Mouse (Mus musculus) adrenal gland (tissue): Measurements from ENCODE around the gene Slc35a2.
"Not testable (repeated sequence)": the region's sequence is repeated elsewhere in the genome, so short reads cannot be mapped to it uniquely, and the experiment has no call there.

ENCODE experiments used
- intact Hi-C: fragments of 180-260 bp; cut with DNase I; formaldehyde crosslinking; loops from one replicate; pipeline ENCODE4 v1.15.1; 2025

The Slc35a2 gene

GRCm38 (mm10) chrX:7904441-7904840, 20.6 kb downstream of the Slc35a2 start:
- intact Hi-C loops: no loop called here

DNA sequence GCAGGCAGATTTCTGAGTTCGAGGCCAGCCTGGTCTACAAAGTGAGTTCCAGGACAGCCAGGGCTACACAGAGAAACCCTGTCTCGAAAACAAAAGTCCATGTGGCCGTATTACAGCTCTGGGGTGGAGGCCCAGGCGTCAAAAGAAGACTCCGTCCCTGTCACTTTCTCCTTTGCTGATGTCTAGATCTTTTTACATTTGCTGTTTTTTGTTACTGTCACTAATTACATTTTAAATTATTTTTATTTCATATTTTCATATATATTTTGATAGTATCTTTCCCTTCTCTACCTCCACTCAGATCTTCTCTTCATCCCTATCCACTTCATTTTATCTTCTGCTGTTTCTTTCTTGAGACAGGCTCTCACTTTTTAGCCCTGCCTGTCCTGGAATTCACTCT, 23.9 kb downstream of the Slc35a2 start, which contains the start of gene Gm10491:
Gene Gm10491 (minus strand): TSS at position 101 of the 400 bp plus-strand sequence.
- intact Hi-C loops: no loop called here

GRCm38 (mm10) chrX:7909242-7909641, 25.4 kb downstream of the Slc35a2 start, which contains the start of gene Gm10490:
TSS of gene Gm10490 (plus strand) at chrX:7909542.
- intact Hi-C loops: not testable (repeated sequence)

DNA sequence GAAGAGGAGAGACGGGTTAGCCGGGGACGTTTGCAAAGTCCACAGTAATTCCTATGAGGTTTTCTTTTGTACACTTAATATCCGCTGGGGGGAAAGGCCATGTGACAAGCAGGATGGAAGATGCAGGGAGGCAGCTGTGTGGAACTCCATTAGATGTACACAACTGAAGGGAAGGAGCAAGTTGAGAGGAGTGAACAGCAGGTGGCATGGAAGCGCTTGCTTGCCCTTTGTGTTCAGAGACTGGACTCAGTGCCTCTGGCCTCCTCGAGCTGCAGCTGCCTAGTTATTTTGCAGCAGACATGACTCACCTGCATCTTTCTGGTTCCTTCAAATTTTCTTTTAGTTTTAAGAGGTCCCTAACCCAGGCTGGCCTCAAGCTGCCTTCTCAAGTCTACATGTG, 26.6 kb downstream of the Slc35a2 start:
- intact Hi-C loops: no loop called here

GRCm38 (mm10) chrX:7915669-7916068, 31.8 kb downstream of the Slc35a2 start:
- intact Hi-C loops: loop anchor here (5.0 kb wide), 1 partner anchor 102 kb away; the partner anchor contains the start of gene Glod5

DNA sequence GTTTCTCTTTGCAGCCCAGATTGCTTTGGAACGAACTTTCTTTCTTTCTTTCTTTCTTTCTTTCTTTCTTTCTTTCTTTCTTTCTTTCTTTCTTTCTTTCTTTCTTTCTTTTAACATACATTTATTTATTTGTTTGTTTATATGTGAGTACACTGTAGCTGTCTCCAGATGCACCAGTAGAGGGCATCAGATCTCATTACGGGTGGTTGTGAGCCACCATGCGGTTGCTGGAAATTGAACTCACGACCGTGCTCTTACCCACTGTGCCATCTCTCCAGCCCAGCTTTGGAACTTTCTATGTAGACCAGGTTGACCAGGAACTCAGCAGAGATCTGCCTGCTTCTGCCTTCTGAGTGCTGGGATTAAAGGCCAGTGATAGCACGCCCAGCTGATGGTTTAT, 34.1 kb downstream of the Slc35a2 start:
- intact Hi-C loops: loop anchor here (5.0 kb wide), 1 partner anchor 99 kb away; the partner anchor contains the start of gene Glod5

GRCm38 (mm10) chrX:7919601-7920383, 36.0 kb downstream of the Slc35a2 start, which contains the start of gene Pcsk1n:
TSS of gene Pcsk1n (plus strand) at chrX:7919822.
- intact Hi-C loops: loop anchor here (5.0 to 10.0 kb wide), 2 partner anchors 98 to 195 kb away; partner anchors contain the start of gene Glod5

DNA sequence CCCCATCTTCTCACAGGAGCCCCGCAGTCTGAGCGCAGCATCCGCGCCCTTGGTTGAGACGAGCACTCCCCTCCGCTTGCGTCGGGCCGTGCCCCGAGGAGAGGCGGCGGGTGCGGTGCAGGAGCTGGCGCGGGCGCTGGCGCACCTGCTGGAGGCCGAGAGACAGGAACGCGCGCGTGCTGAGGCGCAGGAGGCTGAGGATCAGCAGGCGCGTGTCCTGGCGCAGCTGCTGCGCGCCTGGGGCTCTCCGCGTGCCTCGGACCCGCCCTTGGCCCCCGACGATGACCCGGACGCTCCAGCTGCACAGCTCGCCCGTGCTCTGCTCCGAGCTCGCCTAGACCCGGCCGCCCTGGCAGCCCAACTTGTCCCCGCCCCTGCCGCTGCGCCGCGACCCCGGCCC, 38.2 kb downstream of the Slc35a2 start:
- intact Hi-C loops: loop anchor here (10.0 kb wide), 1 partner anchor 193 kb away; no protein-coding TSS in a partner anchor

- intact Hi-C loops: loop anchor here (10.0 kb wide), 1 partner anchor 189 kb away; no protein-coding TSS in a partner anchor
Observed at GRCm38 (mm10) chrX:7926266-7926665, 42.4 kb downstream of the Slc35a2 start.

GRCm38 (mm10) chrX:7927116-7927515, 43.3 kb downstream of the Slc35a2 start:
- intact Hi-C loops: loop anchor here (10.0 kb wide), 1 partner anchor 188 kb away; no protein-coding TSS in a partner anchor

DNA sequence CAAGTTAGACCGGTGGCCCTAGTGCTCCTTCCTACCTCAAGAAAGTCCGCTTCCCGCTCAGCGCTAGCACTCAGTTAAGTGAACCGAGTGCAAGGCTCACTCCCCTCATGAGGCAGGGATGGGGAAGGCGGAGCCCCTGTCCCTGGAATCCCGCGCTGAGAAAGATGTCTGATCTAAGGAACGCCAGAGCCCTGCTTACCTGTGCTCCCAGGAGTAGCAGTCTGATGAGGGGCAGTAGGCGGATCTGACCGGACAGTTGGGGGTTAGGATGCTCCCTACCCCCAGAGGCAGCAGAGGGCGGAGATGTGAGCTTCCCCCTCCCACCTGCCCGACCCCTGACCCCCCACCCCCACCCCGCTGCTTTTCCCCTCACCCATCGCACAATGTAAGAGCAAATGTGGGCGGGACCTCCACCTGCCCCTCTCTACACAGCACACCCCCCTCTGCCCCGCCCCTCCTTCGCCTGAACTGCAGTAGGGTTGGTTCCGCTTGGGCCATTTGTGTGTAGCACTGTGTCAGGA, 44.5 kb downstream of the Slc35a2 start, which contains the start of gene Eras:
Gene Eras (minus strand): TSS at position 338 of the 521 bp plus-strand sequence.
- intact Hi-C loops: loop anchor here (10.0 kb wide), 1 partner anchor 186 kb away; no protein-coding TSS in a partner anchor

DNA sequence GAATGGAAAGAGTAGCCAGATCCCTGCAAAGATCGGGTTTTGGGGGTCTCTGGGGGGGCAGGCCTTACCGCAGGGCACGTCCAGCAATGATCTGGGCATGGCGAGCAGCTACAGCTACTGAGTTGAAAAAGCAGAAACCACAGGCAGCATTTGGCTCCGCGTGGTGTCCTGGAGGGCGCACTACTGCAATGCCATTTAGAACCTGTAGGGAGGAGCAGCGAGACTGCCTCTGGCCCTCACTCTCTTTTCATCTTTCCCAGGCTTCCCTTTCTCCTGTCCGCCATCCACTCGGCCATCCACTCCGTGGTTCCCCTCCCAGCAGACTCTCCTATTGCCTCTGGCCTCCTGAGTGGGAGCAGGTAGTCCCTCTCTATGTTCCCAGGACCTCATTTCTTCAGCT, 53.0 kb downstream of the Slc35a2 start:
- intact Hi-C loops: no loop called here

DNA sequence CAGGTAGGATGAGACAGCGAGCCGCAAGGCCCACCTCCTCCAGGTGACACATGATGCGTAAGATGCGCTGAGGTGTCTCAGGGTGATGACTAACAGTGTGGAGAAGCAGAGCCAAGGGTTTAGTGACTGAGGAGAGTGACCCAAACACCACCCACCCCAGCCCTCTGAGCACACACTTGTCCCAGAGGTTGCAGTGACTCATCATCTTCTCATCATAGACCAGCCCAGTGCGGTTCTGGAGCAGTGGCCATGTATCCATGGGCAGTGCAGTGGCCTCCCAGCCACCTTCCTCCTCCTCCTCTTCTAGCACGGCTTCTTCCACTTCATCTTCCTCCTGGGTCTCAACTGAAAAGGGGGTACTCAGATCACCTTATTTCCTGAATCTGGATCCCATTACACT, 53.8 kb downstream of the Slc35a2 start:
- intact Hi-C loops: no loop called here
